Mouse (Mus musculus): ENCODE data around the gene Spata1.

- TF ChIP-seq CTCF (IDR thresholded peaks at IDR 0.05; ENCODE audit: low read depth) (no peak), EP300 (IDR thresholded peaks at IDR 0.05; ENCODE audit: low read depth) (no peak)
Measured at GRCm38 (mm10) chr3:146417873-146418272, 81.7 kb downstream of the Spata1 start.
